ENCODE assay signal across 8 mouse cellular contexts in genomic region chr1:72877892-72878291, GRCm38 (mm10). TPM values are rescaled to one million over a fixed set of nuclear protein-coding genes. Genes with fewer than 3 reads are reported as not detected.
DNase-seq lines count a peak whose midpoint lies in the region; ATAC-seq lines count a peak whose summit lies in the region.

No protein-coding gene starts in this region.

- no peak for ATAC-seq in kidney, embryonic 14.5 days (ENCODE audit: low FRiP score, low TSS enrichment)
- no peak for ATAC-seq in erythroid progenitor cell, adult 5-6 weeks (replicated peaks; ENCODE audit: low FRiP score, poor library complexity, severe bottlenecking)

- H3K27me3 ChIP-seq in heart, embryonic 10.5 days (ENCODE audit: insufficient read depth, poor library complexity, severe bottlenecking): no peaks in the 10 kb centered on the region
- no peaks in the 10 kb centered on the region; the same call in none of the 2 replicates for H3K27me3 ChIP-seq in kidney, embryonic 14.5 days (ENCODE audit: control insufficient read depth, insufficient read depth, low read length)

- H3K36me3 ChIP-seq in heart, embryonic 10.5 days: no peaks in the 10 kb centered on the region
- H3K36me3 ChIP-seq in kidney, embryonic 14.5 days (ENCODE audit: control insufficient read depth, insufficient read depth, low read length): no peaks in the 10 kb centered on the region

- peaks cover 30% of the 10 kb centered on the region for H3K4me1 ChIP-seq in heart, embryonic 10.5 days
- H3K4me1 ChIP-seq in kidney, embryonic 14.5 days (ENCODE audit: control insufficient read depth, insufficient read depth, low read length): peaks cover 23% of the 10 kb centered on the region

- no peaks in the 10 kb centered on the region for H3K9me3 ChIP-seq in heart, embryonic 10.5 days
- no peaks in the 10 kb centered on the region for H3K9me3 ChIP-seq in kidney, embryonic 14.5 days (ENCODE audit: control insufficient read depth, low read length)

- WGBS in heart, embryonic 10.5 days: 1% methylated on average over 3 of the region's 3 CpGs
- WGBS in kidney, embryonic 14.5 days: 0% methylated on average over 3 of the region's 3 CpGs

- peak overlapping the region; percentile 24; the same call in 1 of the 2 replicates for H3K4me2 ChIP-seq in kidney, embryonic 14.5 days (replicated peaks; ENCODE audit: low read depth, low read length)

- peak overlapping the region; percentile 70; the same call in 1 of the 2 replicates for H3K27ac ChIP-seq in heart, embryonic 10.5 days
- H3K27ac ChIP-seq in kidney, embryonic 14.5 days (ENCODE audit: low read depth, low read length): no peak overlapping the region; the same call in 1 of the 2 replicates

- peak overlapping the region; percentile 35; the same call in 1 of the 2 replicates for H3K4me3 ChIP-seq in heart, embryonic 10.5 days
- H3K4me3 ChIP-seq in kidney, embryonic 14.5 days (ENCODE audit: low read length): no peak overlapping the region

- H3K9ac ChIP-seq in kidney, embryonic 14.5 days (ENCODE audit: low read depth, low read length): no peak overlapping the region

- peak; percentile 69 for DNase-seq in right cerebral cortex, adult 18-20 months
- no peak for DNase-seq in right cerebral cortex, postnatal 36 days (ENCODE audit: low spot score in 2 of 2)
- peak; percentile 75 to 79 for DNase-seq in cerebellum, postnatal 14 days
- no peak for DNase-seq in heart, embryonic 10.5 days (ENCODE audit: low spot score)
- peak; percentile 59 for DNase-seq in lung, postnatal 36 days
- DNase-seq in telencephalon, adult 2 months (ENCODE audit: low read depth, low spot score): peak; percentile 64

RNA-seq across cellular contexts. Expression of gene Igfbp5, which starts 3.2 kb away (rescaled TPM):
- 158 and 178 TPM in 2 replicates for polyA plus RNA-seq in heart, embryonic 10.5 days (2016; fragmentation: Nextera tagmentation; extraction: Ambion mirVana)
- 56.4 and 61.4 TPM in 2 replicates for polyA plus RNA-seq in kidney, embryonic 14.5 days (2014; fragmentation: Nextera tagmentation; extraction: Ambion mirVana)
- total RNA-seq in erythroid progenitor cell, adult 5-6 weeks (2015; ENCODE audit: low replicate concordance): 6.5 and 10.1 TPM in 2 replicates
- total RNA-seq in erythroid progenitor cell, adult 5-6 weeks (2017; ENCODE audit: low replicate concordance): 4.6 and 4.7 TPM in 2 replicates

RNA-seq across cellular contexts. Expression of gene Igfbp2, which starts 53.6 kb away (rescaled TPM):
- polyA plus RNA-seq in heart, embryonic 10.5 days (2016; fragmentation: Nextera tagmentation; extraction: Ambion mirVana): 137 and 226 TPM in 2 replicates
- polyA plus RNA-seq in kidney, embryonic 14.5 days (2014; fragmentation: Nextera tagmentation; extraction: Ambion mirVana): 148 and 171 TPM in 2 replicates
- not detected in 2 replicates for total RNA-seq in erythroid progenitor cell, adult 5-6 weeks (2015; ENCODE audit: low replicate concordance)
- not detected in 2 replicates for total RNA-seq in erythroid progenitor cell, adult 5-6 weeks (2017; ENCODE audit: low replicate concordance)

Comparison
In these comparisons a context has a peak if more than half of its experiments do, and no peak if none do; other contexts are left out.
1. DNase-seq: peak in right cerebral cortex, adult 18-20 months (single experiment), cerebellum, postnatal 14 days (2 of 2), lung, postnatal 36 days (single experiment) and telencephalon, adult 2 months (single experiment); none in right cerebral cortex, postnatal 36 days (0 of 2) and heart, embryonic 10.5 days (single experiment).